9 mouse cellular contexts compared by ENCODE assay signal in genomic region chr11:62744103-62744502, GRCm38 (mm10). TPM values are rescaled to one million over a fixed set of nuclear protein-coding genes. Genes with fewer than 3 reads are reported as not detected.
DNase-seq lines count a peak whose midpoint lies in the region; ATAC-seq and TF ChIP-seq lines count a peak whose summit lies in the region.
"Had no signal": no experiment of that assay in that cellular context is flagged by ENCODE, and none has a peak within 500 bp of the region (broad histone marks: within the 10 kb centered on the region; RNA-seq: fewer than 3 reads in every experiment).

No protein-coding gene starts in this region.

- intact Hi-C loops in gastrocnemius, postnatal 14 days (cut with DNase I; ENCODE audit: low total_unique reads) = no loop called here

- H3K27ac ChIP-seq in cortical plate, adult 2 months (ENCODE audit: insufficient read depth, low read length) = no peak overlapping the region
- H3K27ac ChIP-seq in limb, embryonic 13.5 days = no peak overlapping the region
- no peak overlapping the region for H3K27ac ChIP-seq in olfactory bulb, adult 2 months (ENCODE audit: insufficient read depth, low read depth, low read length)

- no peaks in the 10 kb centered on the region for H3K9me3 ChIP-seq in limb, embryonic 13.5 days

- no peaks in the 10 kb centered on the region; the same call in 1 of the 2 replicates for H3K4me1 ChIP-seq in cortical plate, adult 2 months (ENCODE audit: control insufficient read depth, insufficient read depth, low read length)
- peaks cover 17% of the 10 kb centered on the region for H3K4me1 ChIP-seq in limb, embryonic 13.5 days
- H3K4me1 ChIP-seq in olfactory bulb, adult 2 months (ENCODE audit: control insufficient read depth, insufficient read depth, low read length) = no peaks in the 10 kb centered on the region

- H3K27me3 ChIP-seq in limb, embryonic 13.5 days = peaks cover 31% of the 10 kb centered on the region

- H3K4me2 ChIP-seq in limb, embryonic 13.5 days (replicated peaks) = no peak overlapping the region

- WGBS in limb, embryonic 13.5 days = 38% methylated on average over 5 of the region's 5 CpGs
- WGBS in olfactory bulb, adult 2 months = 48% methylated on average over 5 of the region's 5 CpGs

- no peak overlapping the region for H3K4me3 ChIP-seq in cortical plate, adult 2 months (ENCODE audit: insufficient read depth, low read length)
- H3K4me3 ChIP-seq in limb, embryonic 13.5 days = no peak overlapping the region
- H3K4me3 ChIP-seq in olfactory bulb, adult 2 months (ENCODE audit: insufficient read depth, low read depth, low read length) = no peak overlapping the region

- H3K9ac ChIP-seq in limb, embryonic 13.5 days = no peak overlapping the region

- ATAC-seq in limb, embryonic 13.5 days (ENCODE audit: low FRiP score, low read depth) = peak; percentile 11; the same call in 1 of the 2 replicates

- TF ChIP-seq POLR2A in cortical plate, adult 2 months (IDR thresholded peaks at IDR 0.05; ENCODE audit: extremely low read depth, insufficient read depth, low read length) = no peak
- TF ChIP-seq POLR2A in olfactory bulb, adult 2 months (IDR thresholded peaks at IDR 0.05; ENCODE audit: insufficient read depth, low read depth, low read length) = no peak

- H3K36me3 ChIP-seq in limb, embryonic 13.5 days = no peaks in the 10 kb centered on the region

- peak; percentile 95 for TF ChIP-seq CTCF in cortical plate, adult 2 months (IDR thresholded peaks at IDR 0.05; ENCODE audit: extremely low read depth, insufficient read depth, low read length)
- 0 out of 2 replicates have a peak, but pooled peaks have one; percentile 27 for TF ChIP-seq CTCF in olfactory bulb, adult 2 months (IDR thresholded peaks at IDR 0.05; ENCODE audit: insufficient read depth, low read depth, low read length)

- peak; percentile 84 for DNase-seq in CD4-positive, CD25-positive, alpha-beta regulatory T cell, adult 2 months (ENCODE audit: low read depth, low spot score)
- DNase-seq in adipocyte (ENCODE audit: low spot score) = peak; percentile 71
- DNase-seq in gastrocnemius, postnatal 14 days = peak; percentile 62
- DNase-seq in kidney, adult 9 months = peak; percentile 71
- peak; percentile 80 for DNase-seq in thymus, postnatal 14 days

RNA-seq across cellular contexts. Expression of gene Gm10428, which starts 8.8 kb away (rescaled TPM):
- polyA plus RNA-seq in cortical plate, adult 2 months (2012; rRNA removed) = not detected in 2 replicates
- not detected for total RNA-seq in gastrocnemius, postnatal 14 days (2021)
- polyA plus RNA-seq in limb, embryonic 13.5 days (2015; fragmentation: Nextera tagmentation; extraction: Ambion mirVana) = not detected in 2 replicates
- not detected in 2 replicates for polyA plus RNA-seq in olfactory bulb, adult 2 months (2012; ENCODE audit: insufficient read depth, insufficient read length, low replicate concordance, missing spikeins)
- polyA plus RNA-seq: frontal cortex, adult 2 months had no signal

RNA-seq across cellular contexts. Expression of gene Zfp287, which starts 12.4 kb away (rescaled TPM):
- polyA plus RNA-seq in cortical plate, adult 2 months (2012; rRNA removed) = 13.2 and 13.6 TPM in 2 replicates
- total RNA-seq in gastrocnemius, postnatal 14 days (2021) = 1 to 10 TPM; 1.7 TPM
- polyA plus RNA-seq in limb, embryonic 13.5 days (2015; fragmentation: Nextera tagmentation; extraction: Ambion mirVana) = 14.4 and 15.1 TPM in 2 replicates
- not detected in 2 replicates for polyA plus RNA-seq in olfactory bulb, adult 2 months (2012; ENCODE audit: insufficient read depth, insufficient read length, low replicate concordance, missing spikeins)

RNA-seq across cellular contexts. Expression of gene Zfp286, which starts 45.2 kb away (rescaled TPM):
- 19.6 and 22.4 TPM in 2 replicates for polyA plus RNA-seq in cortical plate, adult 2 months (2012; rRNA removed)
- 1 to 10 TPM in 1 of 2 experiments, under 1 TPM in 1; 0.95 to 1.8 TPM for total RNA-seq in gastrocnemius, postnatal 14 days (2021)
- polyA plus RNA-seq in limb, embryonic 13.5 days (2015; fragmentation: Nextera tagmentation; extraction: Ambion mirVana) = 37.7 and 37.8 TPM in 2 replicates
- polyA plus RNA-seq in olfactory bulb, adult 2 months (2012; ENCODE audit: insufficient read depth, insufficient read length, low replicate concordance, missing spikeins) = not detected in 2 replicates

Comparison
In these comparisons a context has a peak if more than half of its experiments do, and no peak if none do; other contexts are left out.
1. RNA of gene Zfp287, which starts 12.4 kb away (polyA plus RNA-seq): 14.4 to 15.1 TPM in limb, embryonic 13.5 days and 13.2 to 13.6 TPM in cortical plate, adult 2 months; not detected in olfactory bulb, adult 2 months; every median in the first group is over 10 times any median in the second.
2. Peak in every context shown above with its lines, with median percentiles within 50 percentile points of each other: DNase-seq.